Mouse (Mus musculus): ENCODE measurements around the gene 1700001C19Rik.

Gene 1700001C19Rik

GRCm38 (mm10) chr17:47436907-47437547, at the start of gene 1700001C19Rik:
Gene 1700001C19Rik (minus strand): TSS chr17:47437376.
- no peak for DNase-seq

GRCm38 (mm10) chr17:47485791-47486190, 48.6 kb upstream of the 1700001C19Rik start:
- no peak for DNase-seq

- no peak for DNase-seq
These were observed 47.8 kb upstream of the 1700001C19Rik start for GRCm38 (mm10) chr17:47484993-47485392.

GRCm38 (mm10) chr17:47484241-47484921, 47.2 kb upstream of the 1700001C19Rik start:
- no peak for DNase-seq

- peak; percentile 73 for DNase-seq
These were observed 45.2 kb upstream of the 1700001C19Rik start for GRCm38 (mm10) chr17:47482401-47482800.

- no peak for DNase-seq
These were observed 42.7 kb upstream of the 1700001C19Rik start for GRCm38 (mm10) chr17:47479887-47480286.

GRCm38 (mm10) chr17:47475714-47476113, 38.5 kb upstream of the 1700001C19Rik start:
- DNase-seq = peak; percentile 39

- DNase-seq = no peak
These were observed 38.0 kb upstream of the 1700001C19Rik start for GRCm38 (mm10) chr17:47475181-47475580.

GRCm38 (mm10) chr17:47474250-47474649, 37.1 kb upstream of the 1700001C19Rik start:
- DNase-seq = no peak

GRCm38 (mm10) chr17:47473434-47473974, 36.3 kb upstream of the 1700001C19Rik start:
- DNase-seq = peak; percentile 75

GRCm38 (mm10) chr17:47472435-47473350, 35.5 kb upstream of the 1700001C19Rik start:
- no peak for DNase-seq

- no peak for DNase-seq
These were observed 33.5 kb upstream of the 1700001C19Rik start for GRCm38 (mm10) chr17:47470686-47471085.

- no peak for DNase-seq
These were observed 32.9 kb upstream of the 1700001C19Rik start for GRCm38 (mm10) chr17:47470121-47470520.

- no peak for DNase-seq
These were observed 32.5 kb upstream of the 1700001C19Rik start for GRCm38 (mm10) chr17:47469642-47470041.

GRCm38 (mm10) chr17:47468466-47468865, 31.3 kb upstream of the 1700001C19Rik start:
- DNase-seq = peak; percentile 33

- no peak for DNase-seq
These were observed 30.9 kb upstream of the 1700001C19Rik start for GRCm38 (mm10) chr17:47468063-47468462.

- no peak for DNase-seq
These were observed 30.5 kb upstream of the 1700001C19Rik start for GRCm38 (mm10) chr17:47467659-47468058.

- no peak for DNase-seq
These were observed 29.1 kb upstream of the 1700001C19Rik start for GRCm38 (mm10) chr17:47466284-47466683.

GRCm38 (mm10) chr17:47465016-47465415, 27.8 kb upstream of the 1700001C19Rik start:
- no peak for DNase-seq

- no peak for DNase-seq
These were observed 27.2 kb upstream of the 1700001C19Rik start for GRCm38 (mm10) chr17:47464248-47464965.

- no peak for DNase-seq
These were observed 25.7 kb upstream of the 1700001C19Rik start for GRCm38 (mm10) chr17:47462728-47463388.

- no peak for DNase-seq
These were observed 25.0 kb upstream of the 1700001C19Rik start for GRCm38 (mm10) chr17:47462209-47462608.

Measured in thymus, postnatal 25 days (tissue).